Mouse (Mus musculus) myocyte (in vitro differentiated cells): Measurements from ENCODE around the gene Aff3. TPM values are rescaled to one million over a fixed set of nuclear protein-coding genes. Genes with fewer than 3 reads are reported as not detected.

Experiments used
- H3K27me3 ChIP-seq: one replicate; pipeline ENCODE4 v1.6.1; 2011; ENCODE audit not compliant: control insufficient read depth, insufficient read depth, insufficient read length
- H3K36me3 ChIP-seq: one replicate; pipeline ENCODE4 v1.6.1; 2011; ENCODE audit not compliant: control insufficient read depth, insufficient read depth
- H3K4me2 ChIP-seq: one replicate; pipeline ENCODE4 v1.6.1; 2011; ENCODE audit warnings: low read depth, control low read depth
- H3K4me3 ChIP-seq: one replicate; pipeline ENCODE4 v1.5.1; 2011; ENCODE audit warnings: mild to moderate bottlenecking, control low read depth, moderate library complexity
- H3K79me2 ChIP-seq: one replicate; pipeline ENCODE4 v1.6.1; 2011; ENCODE audit not compliant: control insufficient read depth, insufficient read depth
- H3ac ChIP-seq: one replicate; pipeline ENCODE4 v1.6.1; 2011; ENCODE audit not compliant: control insufficient read depth, insufficient read length
- CEBPB ChIP-seq: IDR thresholded peaks from 2 replicates; pipeline ENCODE4 v1.6.1; 2011; ENCODE audit warnings: mild to moderate bottlenecking, moderate library complexity; ENCODE audit not compliant: poor library complexity, insufficient read depth, severe bottlenecking
- E2F4 ChIP-seq: IDR thresholded peaks from one replicate; pipeline ENCODE4 v1.6.1; 2011; ENCODE audit warnings: mild to moderate bottlenecking, control low read depth, moderate library complexity; ENCODE audit not compliant: insufficient read depth
- MAX ChIP-seq: IDR thresholded peaks from one replicate; pipeline ENCODE4 v1.6.1; 2011; ENCODE audit warnings: low read depth, mild to moderate bottlenecking, control low read depth
- MYOD1 ChIP-seq, 3 experiments: IDR thresholded peaks; one replicate each; pipeline ENCODE4 v1.6.1; 2011; ENCODE audit warnings: control low read depth in 2 of 3, low read depth in 2 of 3, mild to moderate bottlenecking in 2 of 3, moderate library complexity in 1 of 3; ENCODE audit not compliant: insufficient read length in 2 of 3, control insufficient read depth in 1 of 3
- MYOG ChIP-seq, 3 experiments: IDR thresholded peaks; one replicate each; pipeline ENCODE4 v1.6.1; 2011; ENCODE audit warnings: control low read depth in 2 of 3, low read depth in 2 of 3, mild to moderate bottlenecking in 2 of 3; ENCODE audit not compliant: insufficient read length in 2 of 3, control insufficient read depth in 1 of 3, insufficient read depth in 1 of 3
- POLR2A ChIP-seq: IDR thresholded peaks from one replicate; pipeline ENCODE4 v1.6.1; 2011; ENCODE audit warnings: low read depth, mild to moderate bottlenecking, control low read depth, moderate library complexity; ENCODE audit not compliant: insufficient read length
- POLR2AphosphoS2 ChIP-seq: IDR thresholded peaks from one replicate; pipeline ENCODE4 v1.6.1; 2011; ENCODE audit warnings: low read depth, control low read depth; ENCODE audit not compliant: insufficient read length
- REST ChIP-seq: IDR thresholded peaks from one replicate; pipeline ENCODE4 v1.6.1; 2011; ENCODE audit warnings: mild to moderate bottlenecking, control low read depth, moderate library complexity; ENCODE audit not compliant: insufficient read depth, insufficient read length
- SRF ChIP-seq: IDR thresholded peaks from one replicate; pipeline ENCODE4 v1.6.1; 2011; ENCODE audit warnings: low read depth; ENCODE audit not compliant: control insufficient read depth, insufficient read length
- TCF12 ChIP-seq: IDR thresholded peaks from one replicate; pipeline ENCODE4 v1.6.1; 2011; ENCODE audit warnings: mild to moderate bottlenecking, control low read depth; ENCODE audit not compliant: poor library complexity, insufficient read depth, severe bottlenecking
- TCF3 ChIP-seq: IDR thresholded peaks from one replicate; pipeline ENCODE4 v1.6.1; 2011; ENCODE audit warnings: low read depth, control low read depth; ENCODE audit not compliant: insufficient read length
- USF1 ChIP-seq: IDR thresholded peaks from one replicate; pipeline ENCODE4 v1.6.1; 2011; ENCODE audit warnings: low read depth, mild to moderate bottlenecking, control low read depth, moderate library complexity
- polyA plus RNA-seq: library from polyadenylated mRNA; unstranded; fragments of >200 nt; fragmentation: generic; extraction: Trizol; gene quantifications from one replicate; pipeline ENCODE4 v1.2.1, GENCODE M21; 2012; ENCODE audit warnings: missing spikeins

Gene Aff3
- polyA plus RNA-seq, 1 experiment, result not detected

DNA sequence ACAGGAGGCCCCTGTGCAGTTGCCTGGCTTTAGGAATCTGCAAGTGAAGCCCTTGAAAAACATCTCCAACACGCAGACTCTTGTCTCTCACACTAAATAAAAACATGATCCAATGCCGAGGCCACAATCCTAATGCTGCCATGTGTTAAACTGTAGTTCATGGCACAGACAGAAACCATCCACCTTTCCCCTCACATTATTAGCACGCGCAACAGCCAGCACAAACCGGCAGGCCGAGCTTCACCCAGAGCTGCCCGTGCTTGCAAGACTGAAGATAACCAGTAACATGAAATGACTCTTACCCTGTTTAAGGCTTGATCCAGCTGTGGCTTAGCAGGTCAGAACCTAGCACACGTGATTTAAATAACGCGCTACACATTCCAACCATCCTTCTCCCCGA, 360.4 kb downstream of the Aff3 start:
- no peak overlapping the region for H3K4me2 ChIP-seq
- H3ac ChIP-seq, result no peak overlapping the region
- H3K4me3 ChIP-seq, result no peak overlapping the region
- no peaks in the 10 kb centered on the region for H3K79me2 ChIP-seq
- H3K27me3 ChIP-seq, result no peaks in the 10 kb centered on the region
- no peaks in the 10 kb centered on the region for H3K36me3 ChIP-seq
- no peak for TF ChIP-seq SRF
- no peak for TF ChIP-seq MYOG (IDR thresholded peaks at IDR 0.05; ENCODE audit: control insufficient read depth in 1 of 3, insufficient read depth in 1 of 3, insufficient read length in 2 of 3, low read depth in 2 of 3)
- TF ChIP-seq MAX, result no peak
- TF ChIP-seq USF1, result no peak
- no peak for TF ChIP-seq CEBPB
- no peak for TF ChIP-seq TCF12
- TF ChIP-seq MYOD1 (IDR thresholded peaks at IDR 0.05; ENCODE audit: control insufficient read depth in 1 of 3, insufficient read length in 2 of 3, low read depth in 2 of 3), result no peak
- TF ChIP-seq REST, result no peak
- no peak for TF ChIP-seq POLR2A

DNA sequence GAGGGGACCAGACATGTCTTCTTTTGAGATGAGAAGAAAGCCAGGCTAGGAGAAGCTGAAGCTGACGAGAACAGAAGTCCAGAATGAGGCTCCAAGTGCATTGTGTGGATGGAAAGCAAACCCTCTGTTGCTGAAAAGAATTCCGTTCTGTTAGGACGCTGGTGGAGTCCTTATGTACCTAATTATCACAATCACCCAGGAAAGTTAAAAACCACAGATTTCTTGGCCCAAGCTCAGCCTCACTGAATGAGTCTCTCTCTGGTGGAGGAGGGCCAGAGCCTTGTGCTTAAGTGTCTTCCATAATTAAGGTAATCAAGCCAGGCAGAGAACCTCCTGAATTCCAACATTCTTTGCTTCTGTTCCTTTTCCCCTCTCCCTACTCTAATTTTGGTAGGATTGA, 366.5 kb downstream of the Aff3 start:
- Histone ChIP-seq H3K4me2 (no peak overlapping the region), H3K27me3 (no peaks in the 10 kb centered on the region), H3K4me3 (no peak overlapping the region), H3K79me2 (no peaks in the 10 kb centered on the region), H3ac (no peak overlapping the region), H3K36me3 (no peaks in the 10 kb centered on the region)
- TF ChIP-seq MYOD1 (IDR thresholded peaks at IDR 0.05; ENCODE audit: control insufficient read depth in 1 of 3, insufficient read length in 2 of 3, low read depth in 2 of 3) (no peak), CEBPB (no peak), REST (no peak), USF1 (no peak), POLR2AphosphoS2 (no peak), E2F4 (no peak), TCF12 (no peak), SRF (no peak), MYOG (IDR thresholded peaks at IDR 0.05; ENCODE audit: control insufficient read depth in 1 of 3, insufficient read depth in 1 of 3, insufficient read length in 2 of 3, low read depth in 2 of 3) (no peak), POLR2A (no peak), MAX (no peak), TCF3 (no peak)

- H3K4me3 ChIP-seq, result no peak overlapping the region
- H3ac ChIP-seq, result no peak overlapping the region
- TF ChIP-seq POLR2A, result no peak
- TF ChIP-seq E2F4, result no peak
- no peak for TF ChIP-seq TCF3
- TF ChIP-seq TCF12, result no peak
- TF ChIP-seq USF1, result no peak
- TF ChIP-seq MAX, result no peak
- TF ChIP-seq POLR2AphosphoS2, result no peak
- TF ChIP-seq MYOG (IDR thresholded peaks at IDR 0.05; ENCODE audit: control insufficient read depth in 1 of 3, insufficient read depth in 1 of 3, insufficient read length in 2 of 3, low read depth in 2 of 3), result no peak
- TF ChIP-seq CEBPB, result no peak
- TF ChIP-seq MYOD1 (IDR thresholded peaks at IDR 0.05; ENCODE audit: control insufficient read depth in 1 of 3, insufficient read length in 2 of 3, low read depth in 2 of 3), result no peak
- TF ChIP-seq REST, result no peak
- H3K79me2 ChIP-seq, result no peaks in the 10 kb centered on the region
- H3K36me3 ChIP-seq, result no peaks in the 10 kb centered on the region
- no peak overlapping the region for H3K4me2 ChIP-seq
- H3K27me3 ChIP-seq, result no peaks in the 10 kb centered on the region
These were observed 369.8 kb downstream of the Aff3 start for GRCm38 (mm10) chr1:38294906-38295305.

GRCm38 (mm10) chr1:38294336-38294695, 370.4 kb downstream of the Aff3 start:
- no peak overlapping the region for H3ac ChIP-seq
- H3K27me3 ChIP-seq, result no peaks in the 10 kb centered on the region
- TF ChIP-seq E2F4 (no peak), TCF12 (no peak), SRF (no peak), MAX (no peak), MYOD1 (IDR thresholded peaks at IDR 0.05; ENCODE audit: control insufficient read depth in 1 of 3, insufficient read length in 2 of 3, low read depth in 2 of 3) (no peak), MYOG (IDR thresholded peaks at IDR 0.05; ENCODE audit: control insufficient read depth in 1 of 3, insufficient read depth in 1 of 3, insufficient read length in 2 of 3, low read depth in 2 of 3) (no peak), REST (no peak), POLR2A (no peak), CEBPB (no peak)
- H3K4me2 ChIP-seq, result no peak overlapping the region
- no peaks in the 10 kb centered on the region for H3K79me2 ChIP-seq
- no peaks in the 10 kb centered on the region for H3K36me3 ChIP-seq
- H3K4me3 ChIP-seq, result no peak overlapping the region

DNA sequence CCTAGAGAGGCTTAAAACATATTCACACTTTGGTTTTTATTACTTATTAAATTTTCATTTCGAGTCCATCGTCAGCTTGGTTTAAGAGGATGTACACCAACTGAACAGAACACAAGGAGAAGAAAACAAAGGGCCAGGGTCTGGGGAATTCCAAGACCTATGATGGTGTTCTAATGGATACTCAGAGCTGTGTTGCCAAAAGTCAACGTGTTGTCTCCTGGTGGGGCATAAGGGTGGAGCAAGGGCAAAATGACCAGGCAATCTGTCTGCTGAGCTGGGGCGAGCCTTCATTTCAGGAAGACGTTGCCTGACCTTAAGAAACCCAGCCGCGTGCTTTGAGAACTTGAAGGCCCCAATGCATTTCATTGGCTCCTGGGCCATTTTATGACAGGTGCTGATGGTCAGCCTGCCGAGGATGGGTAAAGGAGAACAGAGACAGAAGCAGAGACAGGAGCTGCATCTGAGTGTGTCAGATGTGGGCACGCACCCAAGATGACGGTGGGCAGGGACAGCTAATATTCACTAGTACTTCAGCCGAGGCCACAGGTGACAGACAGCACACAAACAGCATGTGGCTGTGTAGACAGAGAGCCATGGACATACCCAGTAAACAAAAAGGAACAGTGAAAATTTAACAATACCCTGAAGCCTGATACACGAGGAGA, 371.0 kb downstream of the Aff3 start:
- Histone ChIP-seq H3K4me2 (no peak overlapping the region), H3K27me3 (no peaks in the 10 kb centered on the region), H3ac (no peak overlapping the region), H3K4me3 (no peak overlapping the region), H3K36me3 (no peaks in the 10 kb centered on the region), H3K79me2 (no peaks in the 10 kb centered on the region)
- TF ChIP-seq USF1 (no peak), E2F4 (no peak), POLR2AphosphoS2 (no peak)
